ENCODE assay signal across 25 mouse cellular contexts in the genomic region with DNA sequence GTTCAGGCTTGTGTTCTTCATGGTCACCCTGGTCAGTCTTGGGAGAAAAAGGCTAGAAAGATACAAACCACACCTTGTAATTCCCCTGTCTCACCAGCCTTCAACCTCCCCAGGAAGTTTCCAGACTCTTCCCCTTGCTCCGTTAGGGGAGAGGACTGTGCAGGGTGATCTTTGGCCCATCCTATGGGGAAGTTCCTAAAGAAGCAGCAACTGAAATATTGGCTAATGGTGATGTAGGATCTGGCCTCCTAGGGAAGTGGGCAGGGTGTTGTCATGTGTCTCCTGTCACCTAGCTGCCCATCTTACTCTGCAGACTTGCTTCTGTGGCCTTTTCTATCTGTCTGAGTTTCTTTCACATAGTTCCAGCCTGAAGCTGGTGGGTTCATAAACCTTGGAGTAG. TPM values are rescaled to one million over a fixed set of nuclear protein-coding genes. Genes with fewer than 3 reads are reported as not detected.
A peak's percentile ranks its signal among the peaks of the same experiment; 100 is the strongest.
DNase-seq lines count a peak whose midpoint lies in the region; ATAC-seq and TF ChIP-seq lines count a peak whose summit lies in the region.
"Had no signal": no experiment of that assay in that cellular context is flagged by ENCODE, and none has a peak within 500 bp of the region (broad histone marks: within the 10 kb centered on the region; RNA-seq: fewer than 3 reads in every experiment).

No protein-coding gene starts in this region.

- peaks cover 4% of the 10 kb centered on the region; the same call in 1 of the 2 replicates for H3K36me3 ChIP-seq in heart, adult 2 months (ENCODE audit: control insufficient read depth, insufficient read depth, low read length)
- H3K36me3 ChIP-seq in heart, embryonic 11.5 days (ENCODE audit: control insufficient read depth, insufficient read depth, low read length), result no peaks in the 10 kb centered on the region
- H3K36me3 ChIP-seq in midbrain, postnatal 0 days (ENCODE audit: insufficient read depth, low read length), result no peaks in the 10 kb centered on the region
- H3K36me3 ChIP-seq: embryonic facial prominence, embryonic 13.5 days; embryonic facial prominence, embryonic 15.5 days; forebrain, embryonic 10.5 days; forebrain, embryonic 12.5 days; G1E had no signal

- intact Hi-C loops in heart, adult 2 months (cut with DNase I), result loop anchor here (5.0 kb wide), 1 partner anchor 169 kb away; no protein-coding TSS in a partner anchor

- H3K79me2 ChIP-seq in heart, adult 2 months (replicated peaks; ENCODE audit: control insufficient read depth, insufficient read depth, low read length), result no peaks in the 10 kb centered on the region

- peak overlapping the region; percentile 11; the same call in 1 of the 2 replicates for H3K27ac ChIP-seq in heart, adult 2 months
- H3K27ac ChIP-seq in heart, embryonic 11.5 days (ENCODE audit: low read depth, low read length), result no peak overlapping the region
- no peak overlapping the region for H3K27ac ChIP-seq in midbrain, postnatal 0 days (ENCODE audit: low read depth, low read length)
- H3K27ac ChIP-seq: embryonic facial prominence, embryonic 13.5 days; embryonic facial prominence, embryonic 15.5 days; forebrain, embryonic 10.5 days; forebrain, embryonic 12.5 days had no signal

- H3K27me3 ChIP-seq in heart, adult 2 months (ENCODE audit: control insufficient read depth, insufficient read depth, low read length), result no peaks in the 10 kb centered on the region
- no peaks in the 10 kb centered on the region for H3K27me3 ChIP-seq in heart, embryonic 11.5 days (ENCODE audit: control insufficient read depth, insufficient read depth, low read length)
- H3K27me3 ChIP-seq in midbrain, postnatal 0 days (ENCODE audit: insufficient read depth, low read length), result no peaks in the 10 kb centered on the region
- H3K27me3 ChIP-seq: embryonic facial prominence, embryonic 13.5 days; embryonic facial prominence, embryonic 15.5 days; forebrain, embryonic 12.5 days had no signal

- no peak overlapping the region for H3K9ac ChIP-seq in heart, adult 2 months (ENCODE audit: low read depth, low read length)
- no peak overlapping the region for H3K9ac ChIP-seq in heart, embryonic 11.5 days (ENCODE audit: low read depth, low read length)
- H3K9ac ChIP-seq in midbrain, postnatal 0 days (replicated peaks; ENCODE audit: low read length, poor library complexity, severe bottlenecking), result no peak overlapping the region
- H3K9ac ChIP-seq: embryonic facial prominence, embryonic 13.5 days; embryonic facial prominence, embryonic 15.5 days; forebrain, embryonic 12.5 days had no signal

- no peak for ATAC-seq in heart, embryonic 11.5 days (replicated peaks; ENCODE audit: insufficient number of reproducible peaks, low FRiP score, low TSS enrichment)
- ATAC-seq in granulocyte monocyte progenitor cell, adult 5-6 weeks (replicated peaks; ENCODE audit: poor library complexity, severe bottlenecking), result peak; percentile 65
- no peak for ATAC-seq in midbrain, postnatal 0 days (ENCODE audit: low FRiP score)
- ATAC-seq: activated CD4-positive, CD25-positive, alpha-beta regulatory T cell, adult 4 months; forebrain, embryonic 14.5 days; forebrain, embryonic 16.5 days; Patski had no signal

- TF ChIP-seq POLR2A in heart, adult 2 months (IDR thresholded peaks at IDR 0.05; ENCODE audit: insufficient read depth, low read depth, low read length), result no peak

- no peaks in the 10 kb centered on the region for H3K9me3 ChIP-seq in heart, embryonic 11.5 days (replicated peaks; ENCODE audit: control insufficient read depth, low read length)
- no peaks in the 10 kb centered on the region for H3K9me3 ChIP-seq in midbrain, postnatal 0 days (ENCODE audit: low read length)
- H3K9me3 ChIP-seq: embryonic facial prominence, embryonic 13.5 days; embryonic facial prominence, embryonic 15.5 days; forebrain, embryonic 10.5 days; forebrain, embryonic 12.5 days had no signal

- H3K4me1 ChIP-seq in heart, adult 2 months (ENCODE audit: control insufficient read depth, insufficient read depth, low read length), result peaks cover 14% of the 10 kb centered on the region
- H3K4me1 ChIP-seq in heart, embryonic 11.5 days (ENCODE audit: control insufficient read depth, insufficient read depth, low read length), result no peaks in the 10 kb centered on the region
- no peaks in the 10 kb centered on the region for H3K4me1 ChIP-seq in midbrain, postnatal 0 days (ENCODE audit: insufficient read depth, low read length)
- H3K4me1 ChIP-seq: embryonic facial prominence, embryonic 15.5 days; forebrain, embryonic 10.5 days; forebrain, embryonic 12.5 days had no signal

- TF ChIP-seq EP300 in heart, adult 2 months (IDR thresholded peaks at IDR 0.05; ENCODE audit: insufficient read depth, low read depth, low read length), result no peak

- no peak overlapping the region for H3K4me2 ChIP-seq in heart, embryonic 11.5 days
- no peak overlapping the region for H3K4me2 ChIP-seq in midbrain, postnatal 0 days (ENCODE audit: low read depth, low read length, poor library complexity, severe bottlenecking)
- H3K4me2 ChIP-seq: embryonic facial prominence, embryonic 13.5 days; embryonic facial prominence, embryonic 15.5 days; forebrain, embryonic 12.5 days had no signal

- DNase-seq in heart, adult 2 months, result no peak
- DNase-seq in left cerebral cortex, adult 9 months (ENCODE audit: low spot score in 2 of 2), result no peak
- no peak for DNase-seq in midbrain, postnatal 0 days (ENCODE audit: low spot score)
- DNase-seq: adrenal gland, adult 8-10 months; adrenal gland, postnatal 14 days; adrenal gland, postnatal 36 days; cerebellum, adult 11 months; cerebellum, adult 18-20 months; cerebellum, adult 8-10 months; cerebellum, adult 9-11 months; cerebellum, postnatal 14 days; cerebellum, postnatal 36 days; embryo, embryonic 11 days had no signal

- no peak for TF ChIP-seq CTCF in heart, adult 2 months (IDR thresholded peaks at IDR 0.05)
- TF ChIP-seq CTCF in midbrain, postnatal 0 days (IDR thresholded peaks at IDR 0.05), result no peak

- no peak overlapping the region for H3K4me3 ChIP-seq in heart, adult 2 months
- H3K4me3 ChIP-seq in heart, embryonic 11.5 days (ENCODE audit: low read depth, low read length), result no peak overlapping the region
- H3K4me3 ChIP-seq in midbrain, postnatal 0 days (ENCODE audit: low read depth, low read length), result no peak overlapping the region
- H3K4me3 ChIP-seq: embryonic facial prominence, embryonic 13.5 days; embryonic facial prominence, embryonic 15.5 days; erythroblast, embryonic 14.5 days; forebrain, embryonic 10.5 days; forebrain, embryonic 12.5 days had no signal

- 50% methylated on average over 1 of the region's 1 CpGs for WGBS in heart, adult 2 months
- 70% methylated on average over 1 of the region's 1 CpGs for WGBS in heart, embryonic 11.5 days (ENCODE audit: insufficient replicate concordance)
- 89% methylated on average over 1 of the region's 1 CpGs for WGBS in midbrain, postnatal 0 days

RNA-seq across cellular contexts. Expression of a gene that starts 47.0 kb away (rescaled TPM):
- total RNA-seq in heart, adult 2 months (2021), result 100 to 1,000 TPM; 244 to 277 TPM
- 115 and 119 TPM in 2 replicates for polyA plus RNA-seq in heart, adult 2 months (2012; rRNA removed)
- 11.5 and 14.8 TPM in 2 replicates for polyA plus RNA-seq in heart, embryonic 11.5 days (2014; fragmentation: Nextera tagmentation; extraction: Ambion mirVana)
- 0.49 TPM in 1 of 2 replicates, not detected in the other for total RNA-seq in granulocyte monocyte progenitor cell, adult 5-6 weeks (2014; fragmentation: Nextera tagmentation)
- total RNA-seq in granulocyte monocyte progenitor cell, adult 5-6 weeks (2017), result under 0.01 and 0.15 TPM in 2 replicates
- total RNA-seq in midbrain, postnatal 0 days (2014; rRNA removed), result 17.5 and 21.5 TPM in 2 replicates
- 6.0 and 6.3 TPM in 2 replicates for polyA plus RNA-seq in midbrain, postnatal 0 days (2015; fragmentation: Nextera tagmentation; extraction: Ambion mirVana)
- polyA plus RNA-seq: G1E had no signal

Comparison
In these comparisons a context has a peak if more than half of its experiments do, and no peak if none do; other contexts are left out.
1. RNA of a gene that starts 47.0 kb away (total RNA-seq): 244 to 277 TPM in heart, adult 2 months; 17.5 to 21.5 TPM in midbrain, postnatal 0 days and under 0.01 to 0.49 TPM in granulocyte monocyte progenitor cell, adult 5-6 weeks; every median in the first group is over 10 times any median in the second.